Mouse (Mus musculus): ENCODE measurements around the gene Plcxd1. TPM values are rescaled to one million over a fixed set of nuclear protein-coding genes. Genes with fewer than 3 reads are reported as not detected.
A peak's percentile ranks its signal among the peaks of the same experiment; 100 is the strongest.
"Not testable (repeated sequence)": the region's sequence is repeated elsewhere in the genome, so short reads cannot be mapped to it uniquely, and the experiment has no call there.

The Plcxd1 gene
- polyA plus RNA-seq, 1 experiment from 2014 or later, result 0.64 TPM

- no peak for ATAC-seq (ENCODE audit: low read depth)
- H3K9ac ChIP-seq (ENCODE audit: low read depth, low read length), result no peak overlapping the region
- peaks cover 4% of the 10 kb centered on the region for H3K27me3 ChIP-seq (ENCODE audit: control insufficient read depth, insufficient read depth, low read depth, low read length)
- H3K36me3 ChIP-seq (ENCODE audit: control insufficient read depth, insufficient read depth), result peaks cover 31% of the 10 kb centered on the region
- H3K9me3 ChIP-seq (replicated peaks; ENCODE audit: control insufficient read depth, low read length), result no peaks in the 10 kb centered on the region
- H3K27ac ChIP-seq (ENCODE audit: low read length), result no peak overlapping the region
- WGBS (ENCODE audit: insufficient replicate concordance), result 92% methylated on average over 26 of the region's 26 CpGs
- no peak overlapping the region; the same call in 1 of the 2 replicates for H3K4me3 ChIP-seq (ENCODE audit: low read depth, low read length)
- H3K4me2 ChIP-seq (ENCODE audit: low read depth, low read length), result peak overlapping the region; percentile 93
- H3K4me1 ChIP-seq (ENCODE audit: control insufficient read depth, low read depth, low read length), result peaks cover 25% of the 10 kb centered on the region
Observed at GRCm38 (mm10) chr5:110106140-110106871, 6.5 kb downstream of the Plcxd1 start.

DNA sequence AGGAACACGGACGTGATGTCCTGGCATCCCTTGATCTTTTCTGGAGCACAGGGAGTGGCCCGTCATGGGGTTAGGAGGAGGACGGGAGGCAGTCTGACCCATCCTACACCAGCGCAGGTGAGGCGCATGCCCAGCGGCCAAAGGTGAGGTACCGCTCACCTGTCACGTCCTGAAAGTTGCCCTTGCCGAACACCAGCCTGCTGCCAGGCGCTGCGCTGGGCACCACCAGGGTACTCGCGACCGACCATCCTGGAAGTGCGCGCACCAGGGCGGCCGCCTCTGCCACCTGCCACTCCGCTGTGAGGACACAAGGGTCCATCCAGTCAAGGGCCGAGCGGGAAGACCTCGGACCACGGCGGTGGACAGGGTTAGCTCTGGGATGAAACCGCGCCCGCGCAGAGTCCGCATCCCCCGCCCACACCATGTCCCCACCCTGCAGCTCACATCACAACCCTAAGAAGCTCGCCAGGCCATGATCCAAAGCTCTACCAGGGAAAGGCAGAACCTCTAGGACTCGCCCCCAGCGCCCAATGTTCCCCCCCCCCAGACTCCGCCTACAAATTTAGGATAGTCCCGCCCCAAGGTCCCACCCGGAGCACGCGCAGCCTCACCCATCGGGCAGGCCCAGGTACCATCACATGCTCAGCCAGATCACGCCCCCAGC is 7.3 kb downstream of the Plcxd1 start:
- Histone ChIP-seq H3K27me3 (ENCODE audit: control insufficient read depth, insufficient read depth, low read depth, low read length) (no peaks in the 10 kb centered on the region), H3K9me3 (replicated peaks; ENCODE audit: control insufficient read depth, low read length) (no peaks in the 10 kb centered on the region), H3K4me3 (ENCODE audit: low read depth, low read length) (peak overlapping the region; percentile 79), H3K36me3 (ENCODE audit: control insufficient read depth, insufficient read depth) (peaks cover 31% of the 10 kb centered on the region), H3K4me2 (ENCODE audit: low read depth, low read length) (peak overlapping the region; percentile 93), H3K9ac (ENCODE audit: low read depth, low read length) (peak overlapping the region; percentile 78), H3K27ac (ENCODE audit: low read length) (peak overlapping the region; percentile 95), H3K4me1 (ENCODE audit: control insufficient read depth, low read depth, low read length) (peaks cover 18% of the 10 kb centered on the region)
- 15% methylated on average over 41 of the region's 41 CpGs for WGBS (ENCODE audit: insufficient replicate concordance)
- ATAC-seq (ENCODE audit: low read depth), result no peak; the same call in 1 of the 2 replicates

GRCm38 (mm10) chr5:110107581-110108304 is 8.0 kb downstream of the Plcxd1 start, which contains the start of gene Gtpbp6:
Gtpbp6 (minus strand) TSS chr5:110108197.
- peak within 1 kb of the TSS; percentile 78 for H3K9ac ChIP-seq (ENCODE audit: low read depth, low read length)
- WGBS (ENCODE audit: insufficient replicate concordance), result under 1% methylated on average over 71 of the region's 71 CpGs
- H3K4me2 ChIP-seq (ENCODE audit: low read depth, low read length), result peak within 1 kb of the TSS; percentile 93

GRCm38 (mm10) chr5:110108305-110108628 is 8.5 kb downstream of the Plcxd1 start:
- H3K9me3 ChIP-seq (replicated peaks; ENCODE audit: control insufficient read depth, low read length), result no peaks in the 10 kb centered on the region
- H3K4me3 ChIP-seq (ENCODE audit: low read depth, low read length), result peak overlapping the region; percentile 79
- no peaks in the 10 kb centered on the region for H3K27me3 ChIP-seq (ENCODE audit: control insufficient read depth, insufficient read depth, low read depth, low read length)
- H3K4me2 ChIP-seq (ENCODE audit: low read depth, low read length), result peak overlapping the region; percentile 93
- H3K36me3 ChIP-seq (ENCODE audit: control insufficient read depth, insufficient read depth), result peaks cover 26% of the 10 kb centered on the region
- peak overlapping the region; percentile 78; the same call in 1 of the 2 replicates for H3K9ac ChIP-seq (ENCODE audit: low read depth, low read length)
- WGBS (ENCODE audit: insufficient replicate concordance), result under 1% methylated on average over 7 of the region's 7 CpGs
- peak overlapping the region; percentile 95 for H3K27ac ChIP-seq (ENCODE audit: low read length)
- peaks cover 17% of the 10 kb centered on the region for H3K4me1 ChIP-seq (ENCODE audit: control insufficient read depth, low read depth, low read length)
- no peak for ATAC-seq (ENCODE audit: low read depth)

More at GRCm38 (mm10) chr5:110107581-110108304, 8.0 kb downstream of the Plcxd1 start, which contains the start of gene Gtpbp6:
- Histone ChIP-seq H3K36me3 (ENCODE audit: control insufficient read depth, insufficient read depth) (peaks cover 31% of the 10 kb centered on the region), H3K9me3 (replicated peaks; ENCODE audit: control insufficient read depth, low read length) (no peaks in the 10 kb centered on the region), H3K27me3 (ENCODE audit: control insufficient read depth, insufficient read depth, low read depth, low read length) (no peaks in the 10 kb centered on the region), H3K27ac (ENCODE audit: low read length) (peak within 1 kb of the TSS; percentile 95), H3K4me1 (ENCODE audit: control insufficient read depth, low read depth, low read length) (peaks cover 17% of the 10 kb centered on the region), H3K4me3 (ENCODE audit: low read depth, low read length) (peak within 1 kb of the TSS; percentile 79)
- ATAC-seq (ENCODE audit: low read depth), result peak; percentile 86

DNA sequence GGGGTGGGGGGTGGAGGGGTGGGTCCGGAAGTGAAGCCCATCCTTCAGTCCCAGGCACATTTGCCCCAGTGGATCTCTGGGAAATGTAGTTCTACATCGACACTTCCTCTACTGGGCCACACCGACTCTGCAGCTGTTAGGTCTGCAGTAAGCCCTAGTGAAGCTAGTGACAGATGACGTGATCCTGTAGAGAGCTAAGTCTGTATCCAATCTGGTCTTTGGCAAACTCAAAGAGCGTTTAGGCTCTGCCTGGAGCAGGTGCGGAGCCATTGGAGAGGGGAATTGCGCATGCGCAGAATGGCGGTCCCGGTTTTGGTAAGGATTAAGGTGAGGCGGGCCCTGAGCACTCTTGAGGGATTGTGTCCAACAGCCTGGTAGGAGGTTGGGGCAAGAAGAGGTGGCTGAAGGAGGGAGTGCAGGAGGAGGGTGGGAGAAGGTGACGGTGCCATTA is 10.2 kb downstream of the Plcxd1 start, which contains the start of gene Zfp605:
Gene Zfp605 (plus strand): TSS at position 102 of the 451 bp plus-strand sequence.
- H3K4me2 ChIP-seq (ENCODE audit: low read depth, low read length), result peak within 1 kb of the TSS; percentile 70
- H3K4me3 ChIP-seq (ENCODE audit: low read depth, low read length), result peak within 1 kb of the TSS; percentile 76
- peak within 1 kb of the TSS; percentile 72 for H3K9ac ChIP-seq (ENCODE audit: low read depth, low read length)
- peaks cover 17% of the 10 kb centered on the region for H3K4me1 ChIP-seq (ENCODE audit: control insufficient read depth, low read depth, low read length)
- peaks cover 8% of the 10 kb centered on the region for H3K36me3 ChIP-seq (ENCODE audit: control insufficient read depth, insufficient read depth)
- no peaks in the 10 kb centered on the region for H3K9me3 ChIP-seq (replicated peaks; ENCODE audit: control insufficient read depth, low read length)
- no peaks in the 10 kb centered on the region for H3K27me3 ChIP-seq (ENCODE audit: control insufficient read depth, insufficient read depth, low read depth, low read length)
- under 1% methylated on average over 12 of the region's 12 CpGs for WGBS (ENCODE audit: insufficient replicate concordance)
- H3K27ac ChIP-seq (ENCODE audit: low read length), result peak within 1 kb of the TSS; percentile 79
- peak; percentile 12 for ATAC-seq (ENCODE audit: low read depth)

GRCm38 (mm10) chr5:110122380-110122779 is 22.6 kb downstream of the Plcxd1 start:
- not testable (repeated sequence) for H3K9me3 ChIP-seq (replicated peaks; ENCODE audit: control insufficient read depth, low read length); H3K27me3 ChIP-seq (ENCODE audit: control insufficient read depth, insufficient read depth, low read depth, low read length); H3K36me3 ChIP-seq (ENCODE audit: control insufficient read depth, insufficient read depth); H3K4me2 ChIP-seq (ENCODE audit: low read depth, low read length); ATAC-seq (ENCODE audit: low read depth); H3K4me1 ChIP-seq (ENCODE audit: control insufficient read depth, low read depth, low read length); H3K4me3 ChIP-seq (ENCODE audit: low read depth, low read length); H3K27ac ChIP-seq (ENCODE audit: low read length); H3K9ac ChIP-seq (ENCODE audit: low read depth, low read length)
- WGBS (ENCODE audit: insufficient replicate concordance), result 65% methylated on average over 3 of the region's 3 CpGs

- Histone ChIP-seq H3K4me2 (ENCODE audit: low read depth, low read length) (peak within 1 kb of the TSS; percentile 81), H3K4me1 (ENCODE audit: control insufficient read depth, low read depth, low read length) (peaks cover 5% of the 10 kb centered on the region), H3K36me3 (ENCODE audit: control insufficient read depth, insufficient read depth) (peaks cover 5% of the 10 kb centered on the region; the same call in 1 of the 2 replicates), H3K4me3 (ENCODE audit: low read depth, low read length) (peak within 1 kb of the TSS; percentile 94), H3K27ac (ENCODE audit: low read length) (peak within 1 kb of the TSS; percentile 92), H3K27me3 (ENCODE audit: control insufficient read depth, insufficient read depth, low read depth, low read length) (no peaks in the 10 kb centered on the region), H3K9ac (ENCODE audit: low read depth, low read length) (peak within 1 kb of the TSS; percentile 90), H3K9me3 (replicated peaks; ENCODE audit: control insufficient read depth, low read length) (0 out of 2 replicates have a peak, but pooled peaks cover 2% of the 10 kb centered on the region)
- peak; percentile 100 for ATAC-seq (ENCODE audit: low read depth)
- WGBS (ENCODE audit: insufficient replicate concordance), result 4% methylated on average over 44 of the region's 46 CpGs
Observed at GRCm38 (mm10) chr5:110135293-110136086, 35.7 kb downstream of the Plcxd1 start, which contains the start of gene Chfr. Chfr (plus strand) TSS chr5:110135842.

- ATAC-seq (ENCODE audit: low read depth), result peak; percentile 3
- H3K27ac ChIP-seq (ENCODE audit: low read length), result peak overlapping the region; percentile 92
- WGBS (ENCODE audit: insufficient replicate concordance), result 3% methylated on average over 18 of the region's 18 CpGs
Observed at GRCm38 (mm10) chr5:110136087-110136464, 36.3 kb downstream of the Plcxd1 start.

More at GRCm38 (mm10) chr5:110136087-110136464, 36.3 kb downstream of the Plcxd1 start:
- peaks cover 5% of the 10 kb centered on the region for H3K4me1 ChIP-seq (ENCODE audit: control insufficient read depth, low read depth, low read length)
- H3K9me3 ChIP-seq (replicated peaks; ENCODE audit: control insufficient read depth, low read length), result 0 out of 2 replicates have a peak, but pooled peaks cover 2% of the 10 kb centered on the region
- peak overlapping the region; percentile 90 for H3K9ac ChIP-seq (ENCODE audit: low read depth, low read length)
- H3K27me3 ChIP-seq (ENCODE audit: control insufficient read depth, insufficient read depth, low read depth, low read length), result no peaks in the 10 kb centered on the region
- peaks cover 5% of the 10 kb centered on the region; the same call in 1 of the 2 replicates for H3K36me3 ChIP-seq (ENCODE audit: control insufficient read depth, insufficient read depth)
- peak overlapping the region; percentile 94 for H3K4me3 ChIP-seq (ENCODE audit: low read depth, low read length)
- peak overlapping the region; percentile 81 for H3K4me2 ChIP-seq (ENCODE audit: low read depth, low read length)
